Mouse (Mus musculus): ENCODE data around the gene Myh11. TPM values are rescaled to one million over a fixed set of nuclear protein-coding genes. Genes with fewer than 3 reads are reported as not detected.

Gene Myh11
- polyA plus RNA-seq, 1 experiment from 2014 or later, result 0.36 TPM

GRCm38 (mm10) chr16:14262410-14262809 lies 28.8 kb downstream of the Myh11 start:
- Histone ChIP-seq H3K27me3 (ENCODE audit: insufficient read depth, low read length) (no peaks in the 10 kb centered on the region), H3K4me3 (ENCODE audit: low read depth, low read length) (no peak overlapping the region), H3K9ac (replicated peaks) (no peak overlapping the region), H3K27ac (ENCODE audit: low read depth) (no peak overlapping the region), H3K4me2 (ENCODE audit: low read depth, low read length) (no peak overlapping the region), H3K36me3 (replicated peaks; ENCODE audit: insufficient read depth, low read length) (no peaks in the 10 kb centered on the region), H3K4me1 (ENCODE audit: insufficient read depth) (no peaks in the 10 kb centered on the region), H3K9me3 (ENCODE audit: low read length) (no peaks in the 10 kb centered on the region)
- TF ChIP-seq CTCF (IDR thresholded peaks at IDR 0.05; ENCODE audit: low read depth), result no peak
- no peak for TF ChIP-seq EP300 (IDR thresholded peaks at IDR 0.05; ENCODE audit: low read depth)
- DNase-seq (no peak), ATAC-seq (no peak)
- 68% methylated on average over 1 of the region's 1 CpGs for WGBS (ENCODE audit: insufficient replicate concordance)

- TF ChIP-seq CTCF (IDR thresholded peaks at IDR 0.05; ENCODE audit: low read depth) (no peak), EP300 (IDR thresholded peaks at IDR 0.05; ENCODE audit: low read depth) (no peak)
- whole genome bisulfite sequencing (ENCODE audit: insufficient replicate concordance), result 63% methylated on average over 2 of the region's 2 CpGs
- Histone ChIP-seq H3K9me3 (ENCODE audit: low read length) (no peaks in the 10 kb centered on the region), H3K36me3 (replicated peaks; ENCODE audit: insufficient read depth, low read length) (no peaks in the 10 kb centered on the region), H3K4me3 (ENCODE audit: low read depth, low read length) (no peak overlapping the region), H3K4me1 (ENCODE audit: insufficient read depth) (no peaks in the 10 kb centered on the region), H3K9ac (replicated peaks) (no peak overlapping the region), H3K4me2 (ENCODE audit: low read depth, low read length) (no peak overlapping the region), H3K27me3 (ENCODE audit: insufficient read depth, low read length) (no peaks in the 10 kb centered on the region), H3K27ac (ENCODE audit: low read depth) (no peak overlapping the region)
- DNase-seq, result no peak
- ATAC-seq, result no peak
Measured at GRCm38 (mm10) chr16:14258856-14259255, 32.3 kb downstream of the Myh11 start.

- Histone ChIP-seq H3K4me3 (ENCODE audit: low read depth, low read length) (no peak overlapping the region), H3K27ac (ENCODE audit: low read depth) (no peak overlapping the region), H3K9me3 (ENCODE audit: low read length) (no peaks in the 10 kb centered on the region), H3K4me1 (ENCODE audit: insufficient read depth) (no peaks in the 10 kb centered on the region), H3K27me3 (ENCODE audit: insufficient read depth, low read length) (no peaks in the 10 kb centered on the region), H3K36me3 (replicated peaks; ENCODE audit: insufficient read depth, low read length) (no peaks in the 10 kb centered on the region), H3K9ac (replicated peaks) (no peak overlapping the region), H3K4me2 (ENCODE audit: low read depth, low read length) (no peak overlapping the region)
- DNase-seq (no peak), ATAC-seq (no peak)
- no peak for TF ChIP-seq CTCF (IDR thresholded peaks at IDR 0.05; ENCODE audit: low read depth)
- no peak for TF ChIP-seq EP300 (IDR thresholded peaks at IDR 0.05; ENCODE audit: low read depth)
- WGBS (ENCODE audit: insufficient replicate concordance), result 69% methylated on average over 3 of the region's 3 CpGs
Measured at GRCm38 (mm10) chr16:14253586-14253985, 37.6 kb downstream of the Myh11 start.

- ATAC-seq (no peak), DNase-seq (no peak)
- TF ChIP-seq CTCF (IDR thresholded peaks at IDR 0.05; ENCODE audit: low read depth) (no peak), EP300 (IDR thresholded peaks at IDR 0.05; ENCODE audit: low read depth) (no peak)
- WGBS (ENCODE audit: insufficient replicate concordance), result 68% methylated on average over 4 of the region's 4 CpGs
- no peaks in the 10 kb centered on the region for H3K27me3 ChIP-seq (ENCODE audit: insufficient read depth, low read length)
- no peak overlapping the region for H3K4me2 ChIP-seq (ENCODE audit: low read depth, low read length)
- H3K4me3 ChIP-seq (ENCODE audit: low read depth, low read length), result no peak overlapping the region
- no peak overlapping the region for H3K9ac ChIP-seq (replicated peaks)
- H3K27ac ChIP-seq (ENCODE audit: low read depth), result no peak overlapping the region
- H3K9me3 ChIP-seq (ENCODE audit: low read length), result no peaks in the 10 kb centered on the region
- no peaks in the 10 kb centered on the region for H3K36me3 ChIP-seq (replicated peaks; ENCODE audit: insufficient read depth, low read length)
- no peaks in the 10 kb centered on the region for H3K4me1 ChIP-seq (ENCODE audit: insufficient read depth)
Measured at GRCm38 (mm10) chr16:14252877-14253276, 38.3 kb downstream of the Myh11 start.

GRCm38 (mm10) chr16:14249913-14250312 lies 41.3 kb downstream of the Myh11 start:
- no peak overlapping the region for H3K9ac ChIP-seq (replicated peaks)
- no peak overlapping the region for H3K27ac ChIP-seq (ENCODE audit: low read depth)
- H3K27me3 ChIP-seq (ENCODE audit: insufficient read depth, low read length), result no peaks in the 10 kb centered on the region
- ATAC-seq (no peak), DNase-seq (no peak)
- H3K36me3 ChIP-seq (replicated peaks; ENCODE audit: insufficient read depth, low read length), result no peaks in the 10 kb centered on the region
- no peak overlapping the region for H3K4me2 ChIP-seq (ENCODE audit: low read depth, low read length)
- WGBS (ENCODE audit: insufficient replicate concordance), result 74% methylated on average over 1 of the region's 1 CpGs
- no peak overlapping the region for H3K4me3 ChIP-seq (ENCODE audit: low read depth, low read length)
- TF ChIP-seq CTCF (IDR thresholded peaks at IDR 0.05; ENCODE audit: low read depth) (no peak), EP300 (IDR thresholded peaks at IDR 0.05; ENCODE audit: low read depth) (no peak)
- H3K4me1 ChIP-seq (ENCODE audit: insufficient read depth), result no peaks in the 10 kb centered on the region
- no peaks in the 10 kb centered on the region for H3K9me3 ChIP-seq (ENCODE audit: low read length)

- DNase-seq, result peak; percentile 21
- no peak overlapping the region for H3K4me2 ChIP-seq (ENCODE audit: low read depth, low read length)
- no peaks in the 10 kb centered on the region for H3K9me3 ChIP-seq (ENCODE audit: low read length)
- H3K36me3 ChIP-seq (replicated peaks; ENCODE audit: insufficient read depth, low read length), result no peaks in the 10 kb centered on the region
- no peaks in the 10 kb centered on the region for H3K27me3 ChIP-seq (ENCODE audit: insufficient read depth, low read length)
- no peak for ATAC-seq
- no peak overlapping the region for H3K4me3 ChIP-seq (ENCODE audit: low read depth, low read length)
- H3K4me1 ChIP-seq (ENCODE audit: insufficient read depth), result no peaks in the 10 kb centered on the region
- no peak overlapping the region for H3K9ac ChIP-seq (replicated peaks)
- no peak overlapping the region for H3K27ac ChIP-seq (ENCODE audit: low read depth)
- TF ChIP-seq EP300 (IDR thresholded peaks at IDR 0.05; ENCODE audit: low read depth) (no peak), CTCF (IDR thresholded peaks at IDR 0.05; ENCODE audit: low read depth) (peak; percentile 56)
- WGBS (ENCODE audit: insufficient replicate concordance), result 33% methylated on average over 2 of the region's 2 CpGs
Measured at GRCm38 (mm10) chr16:14242553-14242952, 48.6 kb downstream of the Myh11 start.

- Histone ChIP-seq H3K4me1 (ENCODE audit: insufficient read depth) (no peaks in the 10 kb centered on the region), H3K36me3 (replicated peaks; ENCODE audit: insufficient read depth, low read length) (no peaks in the 10 kb centered on the region), H3K9me3 (ENCODE audit: low read length) (no peaks in the 10 kb centered on the region), H3K9ac (replicated peaks) (no peak overlapping the region), H3K27me3 (ENCODE audit: insufficient read depth, low read length) (no peaks in the 10 kb centered on the region), H3K4me3 (ENCODE audit: low read depth, low read length) (no peak overlapping the region), H3K4me2 (ENCODE audit: low read depth, low read length) (no peak overlapping the region), H3K27ac (ENCODE audit: low read depth) (no peak overlapping the region)
- 66% methylated on average over 3 of the region's 3 CpGs for WGBS (ENCODE audit: insufficient replicate concordance)
- no peak for TF ChIP-seq EP300 (IDR thresholded peaks at IDR 0.05; ENCODE audit: low read depth)
- TF ChIP-seq CTCF (IDR thresholded peaks at IDR 0.05; ENCODE audit: low read depth), result no peak
- ATAC-seq, result no peak
- DNase-seq, result no peak
Measured at GRCm38 (mm10) chr16:14242059-14242458, 49.1 kb downstream of the Myh11 start.

All from liver, postnatal 0 days (tissue).